Mouse (Mus musculus) liver, adult (tissue): ENCODE results near the gene Prkce.

Source experiments
- GATA4 ChIP-seq: IDR thresholded peaks from 2 replicates; pipeline ENCODE4 v1.6.1; 2014; ENCODE audit warnings: mild to moderate bottlenecking, low read length; ENCODE audit not compliant: insufficient replicate concordance

Prkce gene

DNA sequence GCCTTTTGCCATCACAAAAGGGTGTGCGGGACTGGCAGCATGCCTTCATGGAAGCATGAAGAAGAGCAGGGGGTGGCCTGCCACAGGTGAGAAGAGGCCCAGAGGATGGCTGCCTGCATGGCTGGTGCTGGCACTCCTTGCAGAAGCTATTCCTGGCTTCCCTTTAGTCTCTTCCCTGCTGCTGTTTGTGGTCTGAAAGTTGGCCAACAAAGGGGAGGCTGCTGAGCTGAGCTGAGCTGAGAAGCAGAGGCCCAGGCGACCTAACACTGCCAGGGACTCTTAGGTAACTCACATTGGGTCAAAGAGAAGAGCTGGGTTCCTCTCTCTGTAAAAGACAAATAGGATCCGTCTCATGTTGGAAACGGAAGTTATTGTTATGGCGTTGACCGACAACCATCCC lies 35.4 kb downstream of the Prkce start:
- no peak for TF ChIP-seq GATA4

DNA sequence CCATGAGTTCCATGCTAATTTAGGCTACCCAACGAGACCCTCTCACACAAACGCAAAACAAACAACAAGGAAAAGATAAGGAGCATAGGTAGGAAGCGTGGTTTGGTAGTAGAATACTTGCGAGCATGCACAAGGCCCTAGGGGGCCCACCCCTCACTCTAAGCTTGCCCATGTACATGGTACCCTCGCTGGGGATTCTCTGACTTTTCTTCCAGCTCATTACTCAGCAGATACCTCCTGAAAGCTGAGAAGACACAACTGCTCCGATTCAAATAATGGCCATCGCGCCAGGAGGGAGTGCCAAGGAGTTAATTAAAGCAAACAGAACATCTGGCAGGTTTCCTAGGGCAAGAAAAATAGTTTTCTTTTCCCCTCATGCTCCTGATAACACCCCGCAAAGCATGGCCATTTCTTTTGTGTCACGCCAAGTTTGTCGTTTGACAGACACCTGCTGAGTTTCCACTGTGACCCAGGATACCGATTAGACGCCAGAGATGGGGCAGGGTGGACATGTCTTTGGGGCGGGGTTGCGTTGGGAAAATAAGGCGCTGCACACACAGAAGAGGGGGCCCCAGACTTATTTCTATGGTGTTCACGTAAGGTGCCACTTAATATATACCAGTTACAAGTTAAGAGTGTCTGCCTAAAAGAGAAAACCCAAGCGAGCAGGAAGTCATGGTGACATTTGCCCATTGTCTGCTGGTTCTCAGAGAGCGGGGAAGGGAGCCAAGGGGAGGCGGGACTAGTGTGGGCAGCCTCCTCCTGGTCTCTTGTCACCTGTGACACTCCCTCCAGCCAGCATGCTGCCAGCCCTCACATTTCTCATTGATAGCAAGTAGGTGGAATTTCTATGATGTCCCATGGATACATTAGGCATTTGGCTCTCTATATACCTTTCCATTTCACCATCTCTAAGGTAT lies 36.2 kb downstream of the Prkce start:
- no peak for TF ChIP-seq GATA4

DNA sequence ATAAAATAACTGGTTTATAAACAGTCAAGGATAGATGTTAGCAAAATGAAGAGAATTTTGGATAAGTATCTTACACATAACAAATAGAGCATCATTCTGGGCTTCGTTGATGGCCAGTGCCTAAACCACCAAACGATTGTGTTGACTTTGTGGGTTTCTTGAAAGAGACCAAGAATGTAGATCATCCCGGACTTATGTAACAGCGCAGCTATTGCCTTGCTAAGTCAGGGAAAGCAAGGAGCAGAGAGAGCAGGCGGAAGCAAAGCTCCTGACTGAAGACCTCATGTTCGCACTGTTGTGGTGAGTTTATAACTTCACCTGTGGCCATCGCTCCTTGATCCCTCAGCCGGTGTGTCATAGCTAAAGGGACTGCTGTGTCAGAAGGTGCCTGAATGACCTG lies 38.7 kb downstream of the Prkce start:
- no peak for TF ChIP-seq GATA4

DNA sequence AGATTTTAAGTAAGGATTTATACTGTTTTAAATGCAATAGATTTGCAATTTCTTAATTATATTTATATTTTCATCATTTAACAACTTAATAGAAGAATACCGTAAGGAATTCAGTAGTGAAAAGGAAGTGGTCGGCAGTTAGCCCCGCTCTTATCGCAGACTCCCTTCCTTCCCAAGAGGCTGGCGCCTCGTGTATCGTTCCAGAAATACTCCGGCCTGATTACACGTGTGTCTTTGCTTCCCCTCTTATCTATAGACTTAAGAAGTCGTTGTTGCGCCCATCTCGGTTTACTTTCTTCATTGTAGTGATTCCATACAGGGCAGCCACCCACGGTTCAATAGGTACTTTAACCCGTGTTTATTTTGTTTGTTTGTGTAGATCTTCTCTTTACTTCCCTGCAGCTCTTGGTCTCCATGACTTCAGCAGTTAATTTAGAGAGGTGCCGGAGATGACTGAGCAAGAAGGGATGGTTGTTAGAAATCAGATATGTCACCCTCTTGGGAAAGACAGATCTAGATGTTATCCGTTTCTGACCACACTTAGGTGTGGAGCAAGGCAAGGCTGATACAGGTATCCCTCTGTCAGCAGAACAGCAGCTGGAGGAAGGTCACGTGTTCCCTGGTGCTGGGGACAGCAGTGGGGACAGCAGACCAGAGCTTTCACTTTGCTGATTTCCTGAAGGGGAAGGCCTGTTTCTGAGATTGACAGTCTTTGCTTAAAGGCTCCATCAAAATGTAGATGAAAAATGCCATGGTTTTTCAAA lies 40.7 kb downstream of the Prkce start:
- TF ChIP-seq GATA4: peak; percentile 92

DNA sequence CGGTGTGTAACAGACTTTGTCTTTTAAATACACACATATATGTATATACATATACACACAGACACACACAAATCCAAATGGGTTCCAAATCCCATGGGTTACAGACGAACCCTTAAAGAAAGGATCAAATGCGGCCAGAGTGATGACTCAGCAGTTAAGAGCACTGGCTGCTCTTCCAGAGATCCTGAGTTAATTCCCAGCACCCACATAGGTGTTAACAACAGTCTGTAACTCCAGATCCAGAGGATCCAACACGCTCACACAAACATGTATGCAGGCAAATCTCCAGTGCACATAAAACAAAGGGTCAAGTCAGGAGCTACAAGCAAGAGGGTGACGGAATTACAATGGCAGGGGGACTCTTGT lies 41.2 kb downstream of the Prkce start:
- no peak for TF ChIP-seq GATA4

DNA sequence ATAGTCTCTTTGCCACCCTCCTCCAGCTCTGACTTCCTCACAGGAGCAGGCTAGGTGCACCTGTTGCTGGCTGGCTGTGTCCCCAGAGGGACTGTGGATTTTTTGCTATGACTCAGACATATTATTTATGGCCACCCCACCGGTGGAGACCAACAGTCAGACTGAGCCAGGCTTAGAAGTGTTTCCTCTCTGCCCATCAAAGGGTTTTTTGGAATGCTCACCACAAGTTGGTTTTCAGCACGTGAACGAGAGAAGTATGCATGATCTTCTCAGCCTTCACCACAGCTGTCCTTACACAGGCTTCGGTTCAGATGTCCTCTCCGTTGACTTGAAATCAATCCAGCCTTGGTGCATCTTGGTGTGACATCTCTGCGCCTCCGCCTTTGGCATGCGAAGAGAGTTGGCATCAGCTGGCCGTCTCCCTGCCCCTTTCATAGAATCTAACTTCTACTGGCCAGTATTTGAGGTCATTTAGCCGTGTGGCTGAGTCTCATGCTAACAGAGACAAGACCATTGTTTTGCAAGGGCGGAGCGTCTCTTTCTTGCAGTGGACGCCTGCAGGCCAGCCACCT lies 42.2 kb downstream of the Prkce start:
- no peak for TF ChIP-seq GATA4

DNA sequence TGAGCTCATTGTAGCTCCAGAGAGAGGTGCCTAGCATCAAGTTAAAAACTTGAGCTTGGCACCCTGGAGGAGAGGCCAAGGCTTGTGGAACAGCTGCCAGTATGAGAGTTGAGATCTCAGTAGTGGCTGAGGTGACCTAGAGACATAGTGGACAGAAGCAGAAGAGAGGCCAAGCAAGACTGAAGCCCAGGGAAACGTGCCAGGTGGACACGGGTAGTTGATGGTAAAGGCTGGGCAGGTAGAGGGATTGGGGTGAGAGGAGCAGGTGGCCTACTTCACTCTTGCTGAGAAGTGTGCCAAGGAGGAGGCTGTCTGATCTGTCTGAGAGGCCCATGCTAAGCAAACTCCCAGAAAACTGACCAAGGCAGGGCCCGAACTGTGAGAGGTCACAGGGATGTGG lies 44.6 kb downstream of the Prkce start:
- TF ChIP-seq GATA4: no peak

DNA sequence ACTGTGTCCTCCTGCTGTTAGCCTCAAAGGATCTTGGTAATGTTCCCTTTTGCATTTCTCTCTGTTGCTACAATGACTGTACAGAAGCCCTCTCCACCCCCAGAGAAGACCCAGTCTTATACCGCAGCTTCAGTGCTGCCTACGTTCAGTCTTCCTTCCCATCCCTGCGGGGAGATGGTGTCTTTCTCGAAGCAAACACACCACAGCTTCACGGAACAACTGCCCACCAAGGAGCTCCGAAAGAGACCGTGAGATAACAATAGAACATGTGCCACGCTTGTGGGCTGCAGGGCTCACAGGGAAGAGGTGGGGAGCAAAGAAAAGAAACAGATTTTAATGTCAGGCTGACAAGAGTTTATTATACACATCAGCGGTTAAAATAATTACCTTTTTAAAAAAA lies 46.7 kb downstream of the Prkce start:
- TF ChIP-seq GATA4: no peak

DNA sequence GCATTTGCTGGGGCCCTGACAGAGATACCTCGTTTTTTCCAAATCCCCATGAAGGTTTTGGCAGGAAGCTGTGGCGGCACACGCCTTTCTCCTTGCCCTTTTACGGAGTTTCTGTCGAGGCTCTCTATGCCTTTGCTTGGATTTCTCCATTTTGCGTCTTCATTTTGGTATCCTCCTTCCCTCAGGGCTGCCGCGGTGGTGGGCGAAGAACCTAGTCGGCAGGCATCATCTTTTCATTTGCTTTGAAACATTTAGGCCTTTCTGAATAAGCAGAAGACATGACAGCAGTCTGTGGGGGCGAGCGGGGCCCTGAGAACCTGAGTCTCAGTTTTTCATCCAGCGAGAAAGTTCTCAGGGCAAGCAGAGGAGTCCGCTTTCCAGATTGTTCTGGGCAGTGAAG lies 47.2 kb downstream of the Prkce start:
- no peak for TF ChIP-seq GATA4

DNA sequence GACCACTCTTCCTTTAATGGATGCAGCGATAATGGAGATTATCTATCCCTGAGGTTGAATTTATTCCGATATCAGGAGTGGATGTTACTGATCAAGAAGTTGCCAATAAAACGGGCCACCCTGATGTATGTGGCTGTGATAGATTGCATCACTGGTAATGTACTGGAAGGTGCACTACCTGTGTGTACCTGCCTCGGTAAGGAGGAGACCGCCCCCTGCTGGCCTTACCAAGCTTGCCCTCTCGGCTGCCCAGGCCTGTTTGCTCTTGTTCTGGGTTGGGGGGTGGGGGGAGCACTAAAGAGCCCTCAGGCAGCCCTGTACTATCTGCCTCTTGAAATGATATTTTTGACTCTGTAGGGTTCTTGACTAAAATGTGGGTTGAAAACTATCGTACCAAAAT lies 48.2 kb downstream of the Prkce start:
- TF ChIP-seq GATA4: no peak

DNA sequence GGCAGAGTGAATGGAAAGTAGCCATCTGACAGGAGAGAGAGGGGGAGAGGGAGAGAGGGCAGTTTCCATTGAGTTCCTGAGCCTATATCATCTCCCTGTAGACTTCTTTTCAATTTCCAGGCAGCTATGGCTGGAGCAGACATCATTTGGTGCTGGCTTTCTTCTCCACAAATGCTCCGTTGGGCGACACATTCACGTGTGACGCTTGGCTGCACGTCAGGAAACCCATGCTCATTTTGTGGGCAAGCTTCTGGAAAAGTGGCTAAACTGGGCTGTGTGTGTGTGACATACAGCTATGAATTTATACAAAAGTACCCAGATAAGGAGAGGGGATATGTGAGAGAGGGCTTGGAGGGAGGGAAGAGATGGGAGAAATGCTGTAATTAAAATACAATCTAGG lies 49.9 kb downstream of the Prkce start:
- TF ChIP-seq GATA4: no peak

DNA sequence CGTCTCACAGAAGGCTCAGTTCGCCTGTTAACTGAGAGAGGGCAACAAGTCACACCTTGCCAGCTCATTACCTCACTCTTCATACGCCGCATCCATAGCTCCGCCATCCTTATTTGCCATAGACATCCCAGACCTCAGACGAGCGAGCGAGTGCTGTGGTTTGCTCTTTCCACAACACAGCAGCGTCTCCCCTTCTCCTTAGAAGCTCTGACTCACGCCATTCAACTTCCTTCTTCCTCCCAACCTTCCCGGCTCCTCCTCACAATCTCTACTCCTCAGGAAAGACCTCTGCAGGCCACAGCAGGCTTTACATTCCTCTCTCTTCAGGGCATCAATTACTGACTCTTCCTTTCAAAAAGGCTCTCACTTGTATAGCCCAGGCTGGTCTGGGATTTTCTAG lies 51.0 kb downstream of the Prkce start:
- TF ChIP-seq GATA4: no peak

DNA sequence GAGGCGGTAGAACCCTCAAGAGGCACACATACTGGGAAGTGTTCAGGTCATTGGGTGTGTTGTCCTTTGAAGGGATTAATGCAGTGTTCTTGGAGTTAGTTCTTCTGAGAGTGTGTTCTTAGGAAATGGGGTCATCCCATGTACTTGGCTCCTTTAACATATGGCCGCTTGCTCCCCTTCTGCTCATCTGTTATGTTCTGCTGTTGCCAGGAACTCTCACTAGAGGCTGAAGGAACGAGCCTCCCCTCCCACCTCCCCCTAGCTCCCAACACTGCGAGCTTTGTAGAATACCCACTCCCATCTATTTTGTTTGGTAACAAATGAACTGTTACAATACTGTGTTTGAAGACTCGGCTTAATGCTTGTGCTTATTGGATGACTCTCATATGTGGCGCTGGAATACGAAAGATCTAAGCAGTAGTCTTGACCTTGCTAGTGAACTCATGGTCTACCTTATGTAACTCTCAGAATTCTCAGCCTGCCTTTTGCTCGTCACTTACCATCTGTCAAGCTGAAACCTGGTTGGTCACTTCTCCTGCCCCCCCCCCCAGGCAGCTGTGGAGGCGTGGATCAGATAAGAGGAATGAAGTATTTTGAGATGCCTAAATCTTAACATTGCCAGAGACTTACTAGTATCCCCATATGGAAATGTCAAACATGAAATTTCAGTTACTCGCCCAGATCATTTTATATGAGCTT lies 58.1 kb downstream of the Prkce start:
- no peak for TF ChIP-seq GATA4

DNA sequence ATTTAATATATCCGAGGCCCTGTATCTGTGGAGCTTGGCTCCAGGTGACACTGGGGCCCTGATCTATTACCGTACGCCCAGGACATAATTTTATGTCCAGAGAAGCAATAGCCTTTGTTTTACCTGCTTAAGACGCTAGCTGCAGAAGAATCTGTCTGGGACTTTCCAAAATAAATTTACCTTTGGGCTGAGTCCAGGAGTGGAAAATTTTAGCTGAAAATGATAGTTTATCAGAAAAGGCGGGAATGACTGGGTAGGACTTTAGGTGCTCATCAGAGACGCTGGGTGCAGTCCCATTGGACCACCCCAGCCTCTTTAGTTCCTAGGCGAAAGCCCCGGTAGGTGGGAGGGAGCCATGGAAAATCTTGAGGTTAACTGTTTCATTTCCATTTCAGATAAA lies 58.6 kb downstream of the Prkce start:
- no peak for TF ChIP-seq GATA4

DNA sequence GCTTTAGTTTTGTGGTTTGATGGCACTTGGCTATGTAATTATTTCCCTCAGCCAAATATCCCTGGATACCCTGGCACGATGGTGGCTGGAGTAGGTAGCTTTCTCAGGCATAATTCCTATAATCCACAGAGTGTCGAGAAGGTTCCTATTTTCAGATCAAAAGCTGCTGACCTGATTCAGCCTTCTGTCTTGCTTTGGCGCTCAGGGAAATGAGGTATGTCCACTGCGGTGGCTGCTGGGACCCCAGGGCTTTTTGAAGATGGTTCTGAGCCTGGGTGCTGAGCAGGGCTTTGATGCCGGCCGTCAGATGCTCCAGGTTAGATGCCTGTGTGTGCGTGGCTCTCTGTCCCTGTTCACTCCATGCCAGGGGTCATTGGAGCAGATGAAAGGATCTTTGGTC lies 59.0 kb downstream of the Prkce start:
- no peak for TF ChIP-seq GATA4
